Mouse (Mus musculus) neural tube, embryonic 15.5 days (tissue): Measurements from ENCODE around the gene Golph3. TPM values are rescaled to one million over a fixed set of nuclear protein-coding genes. Genes with fewer than 3 reads are reported as not detected.
"Not testable (repeated sequence)": the region's sequence is repeated elsewhere in the genome, so short reads cannot be mapped to it uniquely, and the experiment has no call there.

Experiments used
- ATAC-seq: fragments of 200-750 bp; cut with Nextera tagmentation; 2 replicates; pipeline ENCODE4 v1.8.0; 2017; ENCODE audit warnings: mild to moderate bottlenecking, moderate TSS enrichment, moderate library complexity; ENCODE audit not compliant: low FRiP score
- H3K27ac ChIP-seq: fragments of 300-500 bp; sonication (generic); replicated peaks from 2 replicates; pipeline ENCODE4 v1.5.1; 2015; ENCODE audit warnings: mild to moderate bottlenecking, inconsistent platforms
- H3K27me3 ChIP-seq: fragments of 300-500 bp; sonication (generic); replicated peaks from 2 replicates; pipeline ENCODE4 v1.6.1; 2015; ENCODE audit warnings: inconsistent platforms
- H3K36me3 ChIP-seq: fragments of 300-500 bp; sonication (generic); 2 replicates; pipeline ENCODE4 v1.6.1; 2015; ENCODE audit warnings: inconsistent platforms
- H3K4me1 ChIP-seq: fragments of 300-500 bp; sonication (generic); 2 replicates; pipeline ENCODE4 v1.6.1; 2015; ENCODE audit warnings: inconsistent platforms
- H3K4me2 ChIP-seq: fragments of 300-500 bp; sonication (generic); 2 replicates; pipeline ENCODE4 v1.6.1; 2015; ENCODE audit warnings: inconsistent platforms, mild to moderate bottlenecking, moderate library complexity
- H3K4me3 ChIP-seq: fragments of 300-500 bp; sonication (generic); replicated peaks from 2 replicates; pipeline ENCODE4 v1.5.1; 2015; ENCODE audit warnings: mild to moderate bottlenecking, inconsistent platforms
- H3K9ac ChIP-seq: fragments of 300-500 bp; sonication (generic); replicated peaks from 2 replicates; pipeline ENCODE4 v1.6.1; 2015; ENCODE audit warnings: mild to moderate bottlenecking, inconsistent platforms
- H3K9me3 ChIP-seq: fragments of 300-500 bp; sonication (generic); replicated peaks from 2 replicates; pipeline ENCODE4 v1.6.1; 2016; ENCODE audit warnings: inconsistent platforms
- WGBS: fragments of 180-500 bp; shearing (Covaris S2); methylation state at CpG from one replicate; pipeline ENCODE4 v1.1.7; 2015; ENCODE audit warnings: mixed read lengths; 5-methylcytosine and 5-hydroxymethylcytosine counted together
- polyA plus RNA-seq: library from polyadenylated mRNA; unstranded; fragments of >200 nt; fragmentation: Nextera tagmentation; extraction: Ambion mirVana; gene quantifications from 2 replicates; pipeline ENCODE4 v1.2.1, GENCODE M21; 2015

The Golph3 gene
- polyA plus RNA-seq, 1 experiment from 2014 or later: 73.1 TPM

DNA sequence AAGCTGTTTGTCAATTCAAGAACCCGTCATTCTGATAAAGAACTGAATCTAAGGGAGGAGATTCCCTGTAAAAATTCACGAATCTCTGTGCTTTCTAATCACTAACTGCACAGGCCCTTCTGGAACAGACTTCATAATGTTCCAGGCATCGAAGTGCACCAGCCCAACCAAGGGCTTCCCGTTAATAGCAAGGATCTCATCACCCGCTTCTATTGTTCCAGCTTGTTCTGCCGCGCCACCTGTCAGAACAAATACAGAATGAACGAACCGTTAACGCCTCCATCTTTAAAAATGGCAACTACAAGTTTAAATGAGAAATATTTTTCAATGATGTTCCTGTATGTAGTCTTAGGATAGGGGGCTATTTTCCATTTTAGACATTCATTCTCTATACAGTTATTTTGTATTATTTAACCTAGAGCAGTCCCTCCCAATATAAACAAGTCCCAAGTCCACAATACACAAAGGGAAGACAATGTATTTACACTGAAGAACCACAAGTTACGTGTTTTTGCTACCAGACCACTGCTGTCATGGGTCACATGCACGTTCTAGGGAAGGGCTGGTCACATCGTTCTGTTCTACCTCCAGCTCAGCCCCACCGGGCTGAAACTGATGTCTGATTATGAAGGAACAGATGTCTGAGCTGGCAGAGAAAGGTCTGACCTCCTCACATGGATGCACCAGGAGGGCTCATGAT lies 40.9 kb downstream of the Golph3 start:
- peaks cover 20% of the 10 kb centered on the region for H3K4me1 ChIP-seq
- H3K27me3 ChIP-seq: no peaks in the 10 kb centered on the region
- H3K4me2 ChIP-seq: no peak overlapping the region
- H3K9me3 ChIP-seq: no peaks in the 10 kb centered on the region
- ATAC-seq: no peak
- no peak overlapping the region for H3K27ac ChIP-seq
- no peaks in the 10 kb centered on the region; the same call in 1 of the 2 replicates for H3K36me3 ChIP-seq
- no peak overlapping the region for H3K4me3 ChIP-seq
- no peak overlapping the region for H3K9ac ChIP-seq
- 90% methylated on average over 14 of the region's 14 CpGs for WGBS

DNA sequence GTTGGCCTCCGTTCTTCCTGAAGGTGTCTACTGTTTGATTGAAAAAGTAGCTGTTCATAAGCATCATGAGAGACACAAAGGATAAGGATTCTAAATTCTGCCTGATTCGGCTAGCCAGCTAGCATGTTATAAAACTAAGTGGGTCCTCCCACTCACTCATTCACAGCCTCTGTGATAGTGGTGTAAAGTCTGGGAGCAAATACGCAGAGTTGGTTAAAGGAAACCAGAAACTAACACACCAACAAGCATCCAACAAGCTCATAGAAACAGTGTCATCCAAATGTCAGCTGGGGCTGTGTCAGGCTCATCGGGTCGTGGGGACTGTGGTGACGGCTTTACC lies 41.4 kb downstream of the Golph3 start:
- whole genome bisulfite sequencing: 86% methylated on average over 6 of the region's 6 CpGs
- H3K36me3 ChIP-seq: no peaks in the 10 kb centered on the region; the same call in 1 of the 2 replicates
- ATAC-seq: no peak
- no peak overlapping the region for H3K9ac ChIP-seq
- H3K9me3 ChIP-seq: no peaks in the 10 kb centered on the region
- H3K4me1 ChIP-seq: peaks cover 24% of the 10 kb centered on the region
- H3K4me2 ChIP-seq: no peak overlapping the region
- no peaks in the 10 kb centered on the region for H3K27me3 ChIP-seq
- H3K27ac ChIP-seq: no peak overlapping the region
- H3K4me3 ChIP-seq: no peak overlapping the region

DNA sequence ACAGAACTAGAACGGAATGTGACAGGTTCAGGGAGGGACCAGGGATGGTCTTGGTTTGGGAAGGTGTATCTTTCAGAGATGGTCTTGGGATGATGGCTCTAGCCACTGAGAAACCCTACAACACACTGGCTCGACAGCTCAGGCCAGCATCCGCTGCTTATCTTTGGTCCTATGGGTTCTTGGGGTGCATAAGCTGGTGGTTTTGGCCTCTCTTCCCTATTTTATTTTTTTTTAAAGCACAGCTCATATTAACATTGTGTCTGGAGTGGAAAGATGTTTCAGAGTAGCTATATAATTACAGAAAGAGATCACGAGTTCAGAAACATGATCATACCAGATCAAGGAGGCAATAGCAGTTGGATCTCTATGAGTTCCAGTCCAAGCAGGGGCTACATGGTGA lies 42.8 kb downstream of the Golph3 start:
- Histone ChIP-seq H3K4me2 (no peak overlapping the region), H3K27me3 (no peaks in the 10 kb centered on the region), H3K9me3 (no peaks in the 10 kb centered on the region), H3K4me3 (no peak overlapping the region), H3K27ac (no peak overlapping the region), H3K36me3 (no peaks in the 10 kb centered on the region; the same call in 1 of the 2 replicates), H3K4me1 (peaks cover 29% of the 10 kb centered on the region), H3K9ac (no peak overlapping the region)
- 89% methylated on average over 4 of the region's 4 CpGs for WGBS
- no peak for ATAC-seq

DNA sequence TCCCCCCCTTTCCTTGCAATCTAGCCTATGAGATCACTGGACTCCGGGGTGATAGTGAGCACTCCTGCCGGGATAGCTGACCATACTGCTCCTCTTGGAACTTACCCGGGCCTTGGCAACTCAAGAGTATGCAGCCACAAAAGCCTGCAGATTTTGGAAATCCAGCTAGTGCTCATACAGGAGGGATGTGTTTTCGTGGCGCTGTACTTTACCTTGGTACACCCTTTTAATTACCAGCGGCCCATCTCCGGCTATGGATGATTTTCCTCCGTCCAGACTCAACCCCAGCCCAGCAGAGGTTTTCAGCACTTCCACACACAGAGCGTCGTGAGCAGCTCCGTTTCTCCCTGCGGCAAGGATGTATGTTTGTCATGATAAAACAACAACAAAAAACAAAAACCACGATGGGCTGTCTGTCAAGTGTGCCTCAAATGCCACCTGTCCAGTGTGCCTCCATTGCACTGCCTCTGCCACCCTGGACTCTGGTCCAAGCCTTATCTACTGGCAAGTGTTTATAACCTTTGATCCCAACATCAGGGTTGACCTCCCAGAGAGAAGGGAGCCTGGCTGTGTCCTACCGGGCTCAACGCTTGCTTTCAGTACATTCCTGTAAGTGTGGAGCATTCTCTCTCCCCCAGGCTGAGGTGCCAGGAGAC lies 44.3 kb downstream of the Golph3 start:
- H3K27me3 ChIP-seq: no peaks in the 10 kb centered on the region
- H3K9me3 ChIP-seq: no peaks in the 10 kb centered on the region
- WGBS: 59% methylated on average over 15 of the region's 15 CpGs
- H3K4me3 ChIP-seq: no peak overlapping the region
- H3K4me2 ChIP-seq: no peak overlapping the region
- ATAC-seq: peak; percentile 1; the same call in 1 of the 2 replicates
- peak overlapping the region; percentile 82 for H3K27ac ChIP-seq
- no peak overlapping the region for H3K9ac ChIP-seq
- peaks cover 29% of the 10 kb centered on the region for H3K4me1 ChIP-seq
- no peaks in the 10 kb centered on the region; the same call in 1 of the 2 replicates for H3K36me3 ChIP-seq

DNA sequence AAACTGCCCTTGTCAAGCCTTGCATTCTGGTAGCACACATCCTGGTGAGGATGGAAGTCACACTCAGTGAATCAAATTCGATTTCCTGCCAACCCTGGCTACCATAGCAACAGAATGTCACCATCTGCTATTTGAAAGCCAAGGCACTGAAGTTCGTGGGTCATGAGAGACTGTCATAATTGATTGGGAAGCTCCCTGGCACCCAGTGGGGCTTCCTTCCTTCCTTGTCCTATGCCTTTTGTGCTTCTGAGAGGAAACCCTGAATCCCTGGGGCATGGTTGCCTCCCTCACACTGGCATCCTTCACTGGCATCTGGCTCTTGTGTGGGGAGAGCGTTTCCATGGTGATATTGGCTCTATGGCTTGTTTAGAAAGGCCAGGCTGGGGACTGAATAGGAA lies 44.8 kb downstream of the Golph3 start:
- Histone ChIP-seq H3K4me2 (peak overlapping the region; percentile 13; the same call in 1 of the 2 replicates), H3K4me3 (no peak overlapping the region), H3K9ac (no peak overlapping the region), H3K4me1 (peaks cover 29% of the 10 kb centered on the region), H3K9me3 (no peaks in the 10 kb centered on the region), H3K27me3 (no peaks in the 10 kb centered on the region), H3K27ac (peak overlapping the region; percentile 82), H3K36me3 (no peaks in the 10 kb centered on the region; the same call in 1 of the 2 replicates)
- WGBS: 13% methylated on average over 3 of the region's 3 CpGs
- ATAC-seq: peak; percentile 87

DNA sequence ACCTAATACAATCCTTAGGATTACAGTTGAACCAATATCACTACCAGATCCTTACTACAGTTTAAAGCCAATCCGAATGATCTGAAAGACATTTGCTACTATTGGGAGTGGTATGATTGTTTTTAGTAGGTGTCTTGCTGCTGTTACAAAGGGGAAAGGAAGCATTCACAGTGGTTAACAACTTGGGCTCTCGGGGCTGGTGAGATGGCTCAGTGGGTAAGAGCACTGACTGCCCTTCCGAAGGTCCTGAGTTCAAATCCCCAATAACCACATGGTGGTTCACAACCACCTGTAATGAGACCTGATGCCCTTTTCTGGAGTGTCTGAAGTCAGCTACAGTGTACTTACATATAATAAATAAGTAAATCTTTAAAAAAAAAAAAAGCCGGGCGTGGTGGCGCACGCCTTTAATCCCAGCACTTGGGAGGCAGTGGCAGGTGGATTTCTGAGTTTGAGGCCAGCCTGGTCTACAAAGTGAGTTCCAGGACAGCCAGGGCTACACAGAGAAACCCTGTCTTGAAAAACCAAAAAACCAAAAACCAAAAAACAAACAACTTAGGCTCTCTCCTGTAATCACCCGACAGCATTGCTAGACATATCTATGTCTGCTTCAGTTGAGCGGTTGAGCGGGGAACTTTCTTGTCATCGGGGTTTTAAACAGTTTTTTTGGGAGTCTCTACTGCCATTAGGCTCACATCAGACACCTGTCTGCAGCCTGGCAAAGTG lies 45.5 kb downstream of the Golph3 start:
- H3K27ac ChIP-seq: peak overlapping the region; percentile 82
- ATAC-seq, H3K4me3 ChIP-seq, H3K9me3 ChIP-seq, H3K4me2 ChIP-seq, H3K36me3 ChIP-seq, H3K27me3 ChIP-seq, H3K9ac ChIP-seq: not testable (repeated sequence)
- H3K4me1 ChIP-seq: peaks cover 33% of the 10 kb centered on the region
- 82% methylated on average over 11 of the region's 11 CpGs for WGBS

DNA sequence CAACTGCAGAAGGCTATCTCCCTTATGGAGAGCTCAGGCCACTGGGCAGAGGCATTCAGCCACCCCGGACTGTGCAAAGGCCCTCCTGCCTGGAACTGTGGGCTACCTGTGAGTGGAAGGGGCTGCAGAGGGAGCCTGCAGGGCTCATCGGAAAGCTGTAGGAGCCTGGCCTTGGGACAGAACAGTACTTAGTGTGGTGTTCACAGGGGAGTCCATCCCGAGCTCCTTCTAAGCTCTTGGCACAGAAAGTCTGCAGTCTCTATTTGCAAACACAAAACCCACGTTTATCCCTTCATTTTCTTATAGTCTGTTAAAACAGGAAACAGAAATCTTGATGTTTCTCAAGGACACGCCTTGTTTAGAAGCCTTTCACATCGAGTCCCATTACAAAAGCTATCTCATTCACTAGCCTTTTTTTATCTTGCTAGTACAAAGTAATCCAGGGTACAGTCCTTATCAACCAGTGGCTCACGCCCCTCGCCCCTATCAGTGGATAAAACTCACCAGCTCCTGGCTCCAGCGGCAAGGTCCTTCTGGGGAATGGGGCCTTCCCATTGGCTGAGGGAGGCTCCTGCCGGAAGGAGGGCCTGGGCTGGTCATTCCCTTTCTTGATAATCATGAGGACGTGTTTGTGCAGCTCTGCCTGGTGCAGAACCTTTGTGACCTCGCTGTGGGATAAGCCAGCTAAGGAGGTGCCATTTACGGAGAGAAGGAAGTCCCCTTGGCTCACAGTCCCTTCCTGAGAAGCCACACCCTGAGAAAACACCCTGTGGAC lies 46.2 kb downstream of the Golph3 start:
- WGBS: 57% methylated on average over 13 of the region's 13 CpGs
- Histone ChIP-seq H3K4me1 (peaks cover 33% of the 10 kb centered on the region), H3K9ac (no peak overlapping the region), H3K36me3 (no peaks in the 10 kb centered on the region), H3K9me3 (no peaks in the 10 kb centered on the region), H3K27ac (no peak overlapping the region; the same call in 1 of the 2 replicates), H3K4me3 (no peak overlapping the region), H3K4me2 (no peak overlapping the region), H3K27me3 (no peaks in the 10 kb centered on the region)
- ATAC-seq: no peak

DNA sequence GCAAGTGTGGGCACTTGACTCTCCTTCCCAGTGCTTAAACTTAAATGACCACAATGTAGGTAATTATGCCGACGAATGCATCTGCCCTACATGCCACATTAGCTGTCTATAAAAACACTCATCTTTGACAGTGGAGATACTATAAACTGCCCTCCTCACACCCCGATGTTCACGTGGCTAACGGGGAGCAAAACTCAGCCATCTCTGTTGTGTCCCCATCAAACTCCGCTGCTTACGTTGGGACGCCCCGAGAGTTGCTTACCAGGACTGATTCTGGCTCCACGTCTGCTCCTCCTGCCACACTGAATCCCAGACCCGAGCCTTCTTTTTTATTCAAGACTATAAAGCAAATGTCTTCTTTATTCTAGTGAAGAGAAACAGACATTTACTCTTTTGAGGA lies 47.1 kb downstream of the Golph3 start:
- H3K4me1 ChIP-seq: peaks cover 33% of the 10 kb centered on the region
- WGBS: 39% methylated on average over 11 of the region's 11 CpGs
- H3K36me3 ChIP-seq: no peaks in the 10 kb centered on the region
- H3K27me3 ChIP-seq: no peaks in the 10 kb centered on the region
- no peak overlapping the region for H3K27ac ChIP-seq
- H3K9me3 ChIP-seq: no peaks in the 10 kb centered on the region
- H3K4me2 ChIP-seq: no peak overlapping the region
- no peak overlapping the region for H3K4me3 ChIP-seq
- ATAC-seq: no peak
- no peak overlapping the region for H3K9ac ChIP-seq

DNA sequence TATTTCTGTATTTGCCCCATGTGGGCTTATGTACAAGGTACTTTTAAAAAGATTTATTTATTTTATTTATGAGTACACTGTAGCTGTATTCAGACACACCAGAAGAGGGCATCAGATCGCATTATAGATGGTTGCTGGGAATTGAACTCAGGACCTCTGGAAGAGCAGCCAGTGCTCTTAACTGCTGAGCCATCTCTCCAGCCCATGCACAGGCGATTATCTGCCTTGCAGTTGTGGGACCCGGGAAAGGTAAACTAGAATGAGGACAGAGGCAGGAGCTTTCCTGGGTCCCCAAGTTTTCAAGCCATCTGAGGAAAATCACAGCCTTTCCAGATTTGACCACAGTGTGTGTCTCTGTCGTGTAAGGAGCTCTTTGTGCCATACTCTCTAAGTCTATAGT lies 47.6 kb downstream of the Golph3 start:
- no peaks in the 10 kb centered on the region for H3K36me3 ChIP-seq
- ATAC-seq: no peak
- H3K9me3 ChIP-seq: no peaks in the 10 kb centered on the region
- H3K4me3 ChIP-seq: no peak overlapping the region
- WGBS: 86% methylated on average over 4 of the region's 4 CpGs
- no peak overlapping the region for H3K4me2 ChIP-seq
- H3K9ac ChIP-seq: no peak overlapping the region
- H3K4me1 ChIP-seq: peaks cover 33% of the 10 kb centered on the region
- H3K27ac ChIP-seq: no peak overlapping the region
- H3K27me3 ChIP-seq: no peaks in the 10 kb centered on the region

DNA sequence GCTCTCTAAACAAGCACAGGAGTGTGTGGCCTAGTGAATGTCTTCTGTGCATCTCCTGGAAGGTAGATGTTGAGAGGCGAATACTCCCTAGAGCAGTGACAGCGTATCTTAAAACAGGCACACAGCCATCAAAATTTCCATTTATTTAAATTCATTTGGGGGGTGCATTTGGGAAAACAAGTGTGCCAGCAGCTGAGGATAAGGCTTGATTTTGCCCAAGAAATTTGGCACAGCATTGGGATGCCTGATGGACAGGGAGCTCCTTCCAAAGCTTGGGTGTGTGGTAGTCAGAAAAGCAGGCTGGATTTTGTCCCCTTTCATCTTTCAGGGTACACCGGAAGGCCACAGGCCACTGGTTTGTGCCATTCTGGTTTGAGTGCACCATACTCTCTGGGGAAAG lies 48.8 kb downstream of the Golph3 start:
- 98% methylated on average over 3 of the region's 3 CpGs for WGBS
- Histone ChIP-seq H3K9me3 (no peaks in the 10 kb centered on the region), H3K4me3 (no peak overlapping the region), H3K36me3 (no peaks in the 10 kb centered on the region), H3K9ac (no peak overlapping the region), H3K27ac (no peak overlapping the region), H3K27me3 (0 out of 2 replicates have a peak, but pooled peaks cover 3% of the 10 kb centered on the region), H3K4me1 (peaks cover 32% of the 10 kb centered on the region), H3K4me2 (no peak overlapping the region)
- no peak for ATAC-seq

DNA sequence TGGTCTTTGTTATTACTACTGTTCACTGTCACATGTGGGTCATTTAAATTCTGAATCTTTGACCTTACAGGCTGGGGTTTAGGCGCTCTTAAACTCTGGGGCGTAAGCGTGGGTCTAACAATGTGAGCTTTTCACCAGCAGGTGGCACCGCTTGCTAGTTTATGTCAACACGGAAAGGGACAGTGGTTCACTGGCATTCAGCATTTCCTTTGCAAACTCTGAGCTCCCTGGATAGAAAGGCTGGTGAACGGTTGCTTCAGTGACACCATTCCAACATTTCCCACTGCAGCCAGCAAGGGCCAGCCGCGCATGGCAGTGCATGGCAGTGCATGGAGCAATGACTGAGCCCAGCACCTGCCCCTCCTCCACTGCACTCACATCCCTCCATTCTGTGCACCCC lies 49.9 kb downstream of the Golph3 start:
- Histone ChIP-seq H3K4me3 (no peak overlapping the region), H3K27ac (peak overlapping the region; percentile 39; the same call in 1 of the 2 replicates), H3K9me3 (no peaks in the 10 kb centered on the region), H3K27me3 (0 out of 2 replicates have a peak, but pooled peaks cover 3% of the 10 kb centered on the region), H3K9ac (no peak overlapping the region), H3K4me1 (peaks cover 27% of the 10 kb centered on the region), H3K4me2 (no peak overlapping the region), H3K36me3 (no peaks in the 10 kb centered on the region)
- ATAC-seq: peak; percentile 77
- 10% methylated on average over 8 of the region's 8 CpGs for WGBS
